Mouse (Mus musculus): ENCODE data around the gene Zbtb1. TPM values are rescaled to one million over a fixed set of nuclear protein-coding genes. Genes with fewer than 3 reads are reported as not detected.
"Not testable (repeated sequence)": the region's sequence is repeated elsewhere in the genome, so short reads cannot be mapped to it uniquely, and the experiment has no call there.

The Zbtb1 gene
- polyA plus RNA-seq, 1 experiment from 2014 or later: 10.1 TPM

- H3K4me1 ChIP-seq: no peaks in the 10 kb centered on the region
- under 1% methylated on average over 37 of the region's 37 CpGs for WGBS
- H3K4me2 ChIP-seq (replicated peaks): peak within 1 kb of the TSS; percentile 81
- H3K27me3 ChIP-seq: no peaks in the 10 kb centered on the region
- no peak within 1 kb of the TSS; the same call in 1 of the 2 replicates for H3K27ac ChIP-seq
- no peaks in the 10 kb centered on the region for H3K36me3 ChIP-seq
- peak within 1 kb of the TSS; percentile 49 for H3K4me3 ChIP-seq
- H3K9ac ChIP-seq: peak within 1 kb of the TSS; percentile 65
- ATAC-seq (ENCODE audit: low FRiP score, low read depth): peak; percentile 69
- H3K9me3 ChIP-seq: peaks cover 4% of the 10 kb centered on the region; the same call in 1 of the 2 replicates
These were observed 47.4 kb downstream of the Zbtb1 start, which contains the start of gene Ppp1r36 for GRCm38 (mm10) chr12:76417433-76417854. Ppp1r36 (plus strand) TSS chr12:76417538.

- no peak overlapping the region for H3K9ac ChIP-seq
- no peaks in the 10 kb centered on the region for H3K4me1 ChIP-seq
- no peak for ATAC-seq (ENCODE audit: low FRiP score, low read depth)
- H3K27me3 ChIP-seq: no peaks in the 10 kb centered on the region
- no peak overlapping the region for H3K27ac ChIP-seq
- H3K9me3 ChIP-seq: peaks cover 4% of the 10 kb centered on the region; the same call in 1 of the 2 replicates
- 92% methylated on average over 5 of the region's 5 CpGs for WGBS
- no peaks in the 10 kb centered on the region for H3K36me3 ChIP-seq
- no peak overlapping the region for H3K4me3 ChIP-seq
- 0 out of 2 replicates have a peak overlapping the region, but pooled peaks have one; percentile 81 for H3K4me2 ChIP-seq (replicated peaks)
These were observed 48.3 kb downstream of the Zbtb1 start for GRCm38 (mm10) chr12:76418346-76418745.

- Histone ChIP-seq H3K4me2 (replicated peaks) (no peak overlapping the region), H3K36me3 (no peaks in the 10 kb centered on the region), H3K27me3 (no peaks in the 10 kb centered on the region), H3K4me1 (no peaks in the 10 kb centered on the region), H3K4me3 (no peak overlapping the region), H3K27ac (no peak overlapping the region), H3K9me3 (0 out of 2 replicates have a peak, but pooled peaks cover 6% of the 10 kb centered on the region), H3K9ac (no peak overlapping the region)
- whole genome bisulfite sequencing: 88% methylated on average over 3 of the region's 3 CpGs
- no peak for ATAC-seq (ENCODE audit: low FRiP score, low read depth)
These were observed 55.2 kb downstream of the Zbtb1 start for GRCm38 (mm10) chr12:76425256-76425655.

- no peaks in the 10 kb centered on the region for H3K4me1 ChIP-seq
- no peak for ATAC-seq (ENCODE audit: low FRiP score, low read depth)
- H3K4me2 ChIP-seq (replicated peaks): no peak overlapping the region
- no peaks in the 10 kb centered on the region for H3K36me3 ChIP-seq
- 50% methylated on average over 5 of the region's 5 CpGs for WGBS
- H3K9me3 ChIP-seq: 0 out of 2 replicates have a peak, but pooled peaks cover 6% of the 10 kb centered on the region
- H3K4me3 ChIP-seq: no peak overlapping the region
- no peaks in the 10 kb centered on the region for H3K27me3 ChIP-seq
- no peak overlapping the region for H3K9ac ChIP-seq
- H3K27ac ChIP-seq: no peak overlapping the region
These were observed 57.5 kb downstream of the Zbtb1 start for GRCm38 (mm10) chr12:76427546-76427945.

- no peak overlapping the region for H3K9ac ChIP-seq
- no peak overlapping the region for H3K27ac ChIP-seq
- 56% methylated on average over 5 of the region's 5 CpGs for WGBS
- H3K9me3 ChIP-seq: no peaks in the 10 kb centered on the region
- no peaks in the 10 kb centered on the region for H3K36me3 ChIP-seq
- no peak overlapping the region for H3K4me3 ChIP-seq
- 0 out of 2 replicates have a peak, but pooled peaks cover 3% of the 10 kb centered on the region for H3K4me1 ChIP-seq
- ATAC-seq (ENCODE audit: low FRiP score, low read depth): no peak
- peaks cover under 1% of the 10 kb centered on the region; the same call in 1 of the 2 replicates for H3K27me3 ChIP-seq
- H3K4me2 ChIP-seq (replicated peaks): no peak overlapping the region
These were observed 60.9 kb downstream of the Zbtb1 start for GRCm38 (mm10) chr12:76430879-76431406.

- ATAC-seq (ENCODE audit: low FRiP score, low read depth): no peak
- WGBS: 83% methylated on average over 6 of the region's 6 CpGs
- no peak overlapping the region for H3K4me2 ChIP-seq (replicated peaks)
- H3K27ac ChIP-seq: no peak overlapping the region
- H3K36me3 ChIP-seq: no peaks in the 10 kb centered on the region
- H3K4me3 ChIP-seq: no peak overlapping the region
- no peaks in the 10 kb centered on the region for H3K9me3 ChIP-seq
- peaks cover 2% of the 10 kb centered on the region; the same call in 1 of the 2 replicates for H3K27me3 ChIP-seq
- no peak overlapping the region for H3K9ac ChIP-seq
- H3K4me1 ChIP-seq: 0 out of 2 replicates have a peak, but pooled peaks cover 3% of the 10 kb centered on the region
These were observed 61.4 kb downstream of the Zbtb1 start for GRCm38 (mm10) chr12:76431431-76431830.

GRCm38 (mm10) chr12:76434111-76434510 is 64.0 kb downstream of the Zbtb1 start:
- 0 out of 2 replicates have a peak, but pooled peaks cover 3% of the 10 kb centered on the region for H3K4me1 ChIP-seq
- no peak overlapping the region for H3K27ac ChIP-seq
- no peaks in the 10 kb centered on the region for H3K9me3 ChIP-seq
- WGBS: 34% methylated on average over 7 of the region's 7 CpGs
- no peak overlapping the region for H3K9ac ChIP-seq
- ATAC-seq (ENCODE audit: low FRiP score, low read depth): no peak
- no peak overlapping the region for H3K4me3 ChIP-seq
- peaks cover 2% of the 10 kb centered on the region; the same call in 1 of the 2 replicates for H3K27me3 ChIP-seq
- H3K36me3 ChIP-seq: no peaks in the 10 kb centered on the region
- no peak overlapping the region; the same call in 1 of the 2 replicates for H3K4me2 ChIP-seq (replicated peaks)

- H3K36me3 ChIP-seq: no peaks in the 10 kb centered on the region
- H3K9ac ChIP-seq: peak overlapping the region; percentile 59
- peaks cover 2% of the 10 kb centered on the region; the same call in 1 of the 2 replicates for H3K27me3 ChIP-seq
- no peak for ATAC-seq (ENCODE audit: low FRiP score, low read depth)
- H3K4me2 ChIP-seq (replicated peaks): peak overlapping the region; percentile 80
- WGBS: 2% methylated on average over 17 of the region's 17 CpGs
- H3K27ac ChIP-seq: no peak overlapping the region
- no peaks in the 10 kb centered on the region for H3K9me3 ChIP-seq
- H3K4me1 ChIP-seq: 0 out of 2 replicates have a peak, but pooled peaks cover 3% of the 10 kb centered on the region
- H3K4me3 ChIP-seq: peak overlapping the region; percentile 48
These were observed 65.0 kb downstream of the Zbtb1 start for GRCm38 (mm10) chr12:76435084-76435483.

GRCm38 (mm10) chr12:76435549-76435948 is 65.5 kb downstream of the Zbtb1 start:
- Histone ChIP-seq H3K9ac (no peak overlapping the region; the same call in 1 of the 2 replicates), H3K4me1 (0 out of 2 replicates have a peak, but pooled peaks cover 3% of the 10 kb centered on the region), H3K27me3 (peaks cover 2% of the 10 kb centered on the region; the same call in 1 of the 2 replicates), H3K36me3 (no peaks in the 10 kb centered on the region), H3K27ac (no peak overlapping the region), H3K4me3 (peak overlapping the region; percentile 48; the same call in 1 of the 2 replicates), H3K9me3 (no peaks in the 10 kb centered on the region), H3K4me2 (replicated peaks) (peak overlapping the region; percentile 80)
- WGBS: 34% methylated on average over 8 of the region's 8 CpGs
- no peak for ATAC-seq (ENCODE audit: low FRiP score, low read depth)

GRCm38 (mm10) chr12:76443488-76443887 is 73.4 kb downstream of the Zbtb1 start:
- not testable (repeated sequence) for H3K9me3 ChIP-seq
- 80% methylated on average over 6 of the region's 6 CpGs for WGBS

GRCm38 (mm10) chr12:76444359-76444772 is 74.3 kb downstream of the Zbtb1 start:
- Histone ChIP-seq H3K9me3 (no peaks in the 10 kb centered on the region), H3K36me3 (no peaks in the 10 kb centered on the region), H3K4me3 (no peak overlapping the region), H3K27ac (no peak overlapping the region), H3K27me3 (0 out of 2 replicates have a peak, but pooled peaks cover 3% of the 10 kb centered on the region), H3K4me2 (replicated peaks) (no peak overlapping the region), H3K9ac (no peak overlapping the region), H3K4me1 (no peaks in the 10 kb centered on the region)
- ATAC-seq (ENCODE audit: low FRiP score, low read depth): no peak
- 63% methylated on average over 10 of the region's 10 CpGs for WGBS

More at GRCm38 (mm10) chr12:76443488-76443887, 73.4 kb downstream of the Zbtb1 start:
- not testable (repeated sequence) for ATAC-seq (ENCODE audit: low FRiP score, low read depth); H3K27me3 ChIP-seq; H3K4me2 ChIP-seq (replicated peaks); H3K9ac ChIP-seq; H3K4me1 ChIP-seq; H3K27ac ChIP-seq; H3K4me3 ChIP-seq; H3K36me3 ChIP-seq

GRCm38 (mm10) chr12:76444862-76445261 is 74.8 kb downstream of the Zbtb1 start:
- H3K4me1 ChIP-seq: no peaks in the 10 kb centered on the region
- H3K27me3 ChIP-seq: 0 out of 2 replicates have a peak, but pooled peaks cover 3% of the 10 kb centered on the region
- no peak for ATAC-seq (ENCODE audit: low FRiP score, low read depth)
- no peaks in the 10 kb centered on the region for H3K36me3 ChIP-seq
- no peak overlapping the region for H3K4me3 ChIP-seq
- no peak overlapping the region for H3K9ac ChIP-seq
- H3K4me2 ChIP-seq (replicated peaks): no peak overlapping the region
- no peak overlapping the region for H3K27ac ChIP-seq
- WGBS: 77% methylated on average over 6 of the region's 6 CpGs
- H3K9me3 ChIP-seq: no peaks in the 10 kb centered on the region

All from limb, embryonic 13.5 days (tissue).